In the genomic region with DNA sequence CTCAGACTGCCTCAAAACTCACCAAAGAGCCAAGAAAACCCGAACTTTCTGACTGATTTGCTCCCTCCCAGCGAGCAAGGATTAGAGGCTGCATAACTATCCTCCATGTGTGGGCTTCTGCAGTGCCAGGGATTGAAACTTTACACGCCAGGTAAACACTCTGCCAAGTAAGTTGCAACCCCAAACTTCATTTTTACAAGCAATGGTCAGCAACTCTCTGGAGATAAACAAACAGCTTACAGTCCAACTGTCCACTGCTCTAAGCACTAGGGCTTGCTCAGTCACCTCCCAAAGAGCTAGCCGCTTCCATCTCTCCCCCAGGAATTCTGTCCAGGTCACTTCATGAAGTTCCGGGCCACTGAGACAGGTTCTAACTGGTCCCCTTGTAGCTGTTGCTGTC, we compare ENCODE assay signal across 21 mouse cellular contexts. TPM values are rescaled to one million over a fixed set of nuclear protein-coding genes. Genes with fewer than 3 reads are reported as not detected.
A peak's percentile ranks its signal among the peaks of the same experiment; 100 is the strongest.
DNase-seq lines count a peak whose midpoint lies in the region; ATAC-seq and TF ChIP-seq lines count a peak whose summit lies in the region.
"Had no signal": no experiment of that assay in that cellular context is flagged by ENCODE, and none has a peak within 500 bp of the region (broad histone marks: within the 10 kb centered on the region; RNA-seq: fewer than 3 reads in every experiment).

No protein-coding gene starts in this region.

- no peak for DNase-seq in heart, postnatal 0 days (ENCODE audit: low spot score)
- no peak for DNase-seq in heart, postnatal 25 days (ENCODE audit: low spot score)
- DNase-seq in adrenal gland, postnatal 4 days (ENCODE audit: low spot score in 2 of 2): no peak
- DNase-seq: adrenal gland, postnatal 14 days; cerebellum, postnatal 14 days; heart, adult 11 months; kidney, postnatal 36 days; layer of hippocampus, postnatal 36 days; left cerebral cortex, postnatal 4 days; lung, postnatal 10 days; thymus, adult 18-20 months had no signal

- H3K9ac ChIP-seq in heart, postnatal 0 days (replicated peaks; ENCODE audit: low read depth, low read length): no peak overlapping the region
- no peak overlapping the region for H3K9ac ChIP-seq in embryonic facial prominence, embryonic 15.5 days
- H3K9ac ChIP-seq in stomach, embryonic 14.5 days (replicated peaks; ENCODE audit: low read depth, low read length): no peak overlapping the region
- H3K9ac ChIP-seq: hindbrain, embryonic 14.5 days had no signal

- H3K27ac ChIP-seq in heart, postnatal 0 days (ENCODE audit: low read depth): peak overlapping the region; percentile 67; the same call in 1 of the 2 replicates
- H3K27ac ChIP-seq in embryonic facial prominence, embryonic 15.5 days (replicated peaks): peak overlapping the region; percentile 81
- peak overlapping the region; percentile 53; the same call in 1 of the 2 replicates for H3K27ac ChIP-seq in stomach, embryonic 14.5 days (ENCODE audit: low read length)
- H3K27ac ChIP-seq: hindbrain, embryonic 14.5 days had no signal

- TF ChIP-seq EP300 in heart, postnatal 0 days (IDR thresholded peaks at IDR 0.05; ENCODE audit: low read depth): no peak

- no peaks in the 10 kb centered on the region for H3K27me3 ChIP-seq in erythroblast, embryonic 14.5 days (ENCODE audit: control insufficient read depth)
- H3K27me3 ChIP-seq in heart, postnatal 0 days (ENCODE audit: control insufficient read depth, insufficient read depth, low read length): no peaks in the 10 kb centered on the region
- H3K27me3 ChIP-seq in embryonic facial prominence, embryonic 15.5 days: no peaks in the 10 kb centered on the region
- H3K27me3 ChIP-seq in stomach, embryonic 14.5 days (ENCODE audit: control insufficient read depth, insufficient read depth, low read length): no peaks in the 10 kb centered on the region
- H3K27me3 ChIP-seq: megakaryocyte, embryonic 14.5 days had no signal

- H3K4me3 ChIP-seq in erythroblast, embryonic 14.5 days (replicated peaks): peak overlapping the region; percentile 61
- H3K4me3 ChIP-seq in heart, postnatal 0 days (ENCODE audit: low read depth, low read length): no peak overlapping the region
- H3K4me3 ChIP-seq in embryonic facial prominence, embryonic 15.5 days (replicated peaks): no peak overlapping the region
- H3K4me3 ChIP-seq in stomach, embryonic 14.5 days (ENCODE audit: low read depth, low read length): no peak overlapping the region
- H3K4me3 ChIP-seq: megakaryocyte, embryonic 14.5 days had no signal

- H3K9me3 ChIP-seq in erythroblast, embryonic 14.5 days (ENCODE audit: control insufficient read depth, low read length): no peaks in the 10 kb centered on the region
- no peaks in the 10 kb centered on the region for H3K9me3 ChIP-seq in heart, postnatal 0 days (replicated peaks; ENCODE audit: control insufficient read depth, low read length)
- H3K9me3 ChIP-seq in embryonic facial prominence, embryonic 15.5 days (replicated peaks): no peaks in the 10 kb centered on the region
- no peaks in the 10 kb centered on the region for H3K9me3 ChIP-seq in stomach, embryonic 14.5 days (ENCODE audit: control insufficient read depth, low read depth, low read length)
- H3K9me3 ChIP-seq: megakaryocyte, embryonic 14.5 days had no signal

- no peak overlapping the region for H3K4me2 ChIP-seq in heart, postnatal 0 days (ENCODE audit: low read depth, low read length)
- no peak overlapping the region for H3K4me2 ChIP-seq in embryonic facial prominence, embryonic 15.5 days (replicated peaks)
- no peak overlapping the region for H3K4me2 ChIP-seq in stomach, embryonic 14.5 days (replicated peaks; ENCODE audit: low read depth, low read length)
- H3K4me2 ChIP-seq: hindbrain, embryonic 14.5 days had no signal

- peaks cover 97% of the 10 kb centered on the region for H3K36me3 ChIP-seq in erythroblast, embryonic 14.5 days (ENCODE audit: control insufficient read depth)
- H3K36me3 ChIP-seq in heart, postnatal 0 days (replicated peaks; ENCODE audit: control insufficient read depth, insufficient read depth, low read length): no peaks in the 10 kb centered on the region
- H3K36me3 ChIP-seq in embryonic facial prominence, embryonic 15.5 days: 0 out of 2 replicates have a peak, but pooled peaks cover 4% of the 10 kb centered on the region
- H3K36me3 ChIP-seq in stomach, embryonic 14.5 days (ENCODE audit: control insufficient read depth, insufficient read depth, low read length): no peaks in the 10 kb centered on the region

- no peak for ATAC-seq in erythroblast, adult 5-6 weeks (replicated peaks; ENCODE audit: low FRiP score, poor library complexity, severe bottlenecking)
- no peak for ATAC-seq in heart, postnatal 0 days (ENCODE audit: insufficient read depth, low read depth)
- no peak for ATAC-seq in embryonic facial prominence, embryonic 15.5 days (ENCODE audit: insufficient number of reproducible peaks, low FRiP score, low TSS enrichment, low read depth)
- ATAC-seq in stomach, embryonic 14.5 days (ENCODE audit: insufficient number of reproducible peaks, insufficient read depth, low FRiP score, low read depth): no peak
- ATAC-seq in inflammation-experienced regulatory T-cells, adult 6 months: no peak
- ATAC-seq: midbrain, embryonic 16.5 days had no signal

- 91% methylated on average over 5 of the region's 5 CpGs for WGBS in heart, postnatal 0 days
- 71% methylated on average over 5 of the region's 5 CpGs for WGBS in embryonic facial prominence, embryonic 15.5 days
- WGBS in stomach, embryonic 14.5 days: 90% methylated on average over 5 of the region's 5 CpGs

- peaks cover 94% of the 10 kb centered on the region for H3K4me1 ChIP-seq in erythroblast, embryonic 14.5 days (ENCODE audit: control insufficient read depth)
- peaks cover 17% of the 10 kb centered on the region; the same call in 1 of the 2 replicates for H3K4me1 ChIP-seq in heart, postnatal 0 days (ENCODE audit: control insufficient read depth, insufficient read depth)
- H3K4me1 ChIP-seq in embryonic facial prominence, embryonic 15.5 days: peaks cover 32% of the 10 kb centered on the region
- peaks cover 10% of the 10 kb centered on the region for H3K4me1 ChIP-seq in stomach, embryonic 14.5 days (ENCODE audit: control insufficient read depth, insufficient read depth, low read length)

- intact Hi-C loops in heart, postnatal 25 days (cut with DNase I): no loop called here

- TF ChIP-seq CTCF in heart, postnatal 0 days (IDR thresholded peaks at IDR 0.05; ENCODE audit: low read depth): no peak

RNA-seq across cellular contexts. Expression of gene Ranbp10, which starts 28.7 kb away (rescaled TPM):
- polyA plus RNA-seq in erythroblast, embryonic 14.5 days (2012): 24.4 and 25.6 TPM in 2 replicates
- total RNA-seq in erythroblast, adult 5-6 weeks (2015; ENCODE audit: low replicate concordance): 514 and 565 TPM in 2 replicates
- 620 and 633 TPM in 2 replicates for total RNA-seq in erythroblast, adult 5-6 weeks (2017; ENCODE audit: low replicate concordance)
- total RNA-seq in heart, postnatal 0 days (2014; rRNA removed; ENCODE audit: low replicate concordance): 8.7 and 10.5 TPM in 2 replicates
- polyA plus RNA-seq in heart, postnatal 0 days (2015; fragmentation: Nextera tagmentation; extraction: Ambion mirVana): 6.1 and 6.7 TPM in 2 replicates
- total RNA-seq in heart, postnatal 25 days (2021): 10 to 100 TPM; 19.1 to 19.2 TPM
- polyA plus RNA-seq in embryonic facial prominence, embryonic 15.5 days (2015; fragmentation: Nextera tagmentation; extraction: Ambion mirVana): 12.5 and 12.9 TPM in 2 replicates
- 15.0 and 18.4 TPM in 2 replicates for polyA plus RNA-seq in stomach, embryonic 14.5 days (2014; fragmentation: Nextera tagmentation; extraction: Ambion mirVana)
- 10 to 100 TPM; 36.5 to 37.6 TPM for total RNA-seq in adrenal gland, postnatal 4 days (2021)
- polyA plus RNA-seq in inflammation-experienced regulatory T-cells, adult 6 months (2017; shearing (Covaris generic)): 1 to 10 TPM; 5.3 to 8.7 (median 5.9) TPM

RNA-seq across cellular contexts. Expression of gene Tsnaxip1, which starts 29.1 kb away (rescaled TPM):
- 0.02 TPM in 1 of 2 replicates, not detected in the other for polyA plus RNA-seq in erythroblast, embryonic 14.5 days (2012)
- 1.0 and 1.2 TPM in 2 replicates for total RNA-seq in erythroblast, adult 5-6 weeks (2015; ENCODE audit: low replicate concordance)
- total RNA-seq in erythroblast, adult 5-6 weeks (2017; ENCODE audit: low replicate concordance): 2.5 and 3.2 TPM in 2 replicates
- not detected in 2 replicates for total RNA-seq in heart, postnatal 0 days (2014; rRNA removed; ENCODE audit: low replicate concordance)
- polyA plus RNA-seq in heart, postnatal 0 days (2015; fragmentation: Nextera tagmentation; extraction: Ambion mirVana): 0.30 TPM in 1 of 2 replicates, not detected in the other
- not detected for total RNA-seq in heart, postnatal 25 days (2021)
- 3.5 and 7.2 TPM in 2 replicates for polyA plus RNA-seq in embryonic facial prominence, embryonic 15.5 days (2015; fragmentation: Nextera tagmentation; extraction: Ambion mirVana)
- polyA plus RNA-seq in stomach, embryonic 14.5 days (2014; fragmentation: Nextera tagmentation; extraction: Ambion mirVana): 0.30 TPM in 1 of 2 replicates, not detected in the other
- not detected for total RNA-seq in adrenal gland, postnatal 4 days (2021)
- polyA plus RNA-seq in inflammation-experienced regulatory T-cells, adult 6 months (2017; shearing (Covaris generic)): not detected
- total RNA-seq: adrenal gland, postnatal 14 days had no signal
- polyA plus RNA-seq: frontal cortex, adult 2 months; intestine, postnatal 0 days had no signal

RNA-seq across cellular contexts. Expression of gene Gfod2, which starts 39.9 kb away (rescaled TPM):
- polyA plus RNA-seq in erythroblast, embryonic 14.5 days (2012): 0.24 and 0.41 TPM in 2 replicates
- total RNA-seq in erythroblast, adult 5-6 weeks (2015; ENCODE audit: low replicate concordance): 0.21 and 0.38 TPM in 2 replicates
- total RNA-seq in erythroblast, adult 5-6 weeks (2017; ENCODE audit: low replicate concordance): 0.51 TPM in 1 of 2 replicates, not detected in the other
- total RNA-seq in heart, postnatal 0 days (2014; rRNA removed; ENCODE audit: low replicate concordance): 2.4 and 5.8 TPM in 2 replicates
- polyA plus RNA-seq in heart, postnatal 0 days (2015; fragmentation: Nextera tagmentation; extraction: Ambion mirVana): 6.5 and 6.6 TPM in 2 replicates
- total RNA-seq in heart, postnatal 25 days (2021): 1 to 10 TPM; 4.2 to 4.8 TPM
- 21.9 and 23.1 TPM in 2 replicates for polyA plus RNA-seq in embryonic facial prominence, embryonic 15.5 days (2015; fragmentation: Nextera tagmentation; extraction: Ambion mirVana)
- polyA plus RNA-seq in stomach, embryonic 14.5 days (2014; fragmentation: Nextera tagmentation; extraction: Ambion mirVana): 14.4 and 14.5 TPM in 2 replicates
- 10 to 100 TPM in 1 of 2 experiments, 1 to 10 TPM in 1; 8.3 to 11.6 TPM for total RNA-seq in adrenal gland, postnatal 4 days (2021)
- polyA plus RNA-seq in inflammation-experienced regulatory T-cells, adult 6 months (2017; shearing (Covaris generic)): 1 to 10 TPM; 1.7 to 5.9 (median 3.9) TPM

RNA-seq across cellular contexts. Expression of gene Cenpt, which starts 54.7 kb away (rescaled TPM):
- polyA plus RNA-seq in erythroblast, embryonic 14.5 days (2012): 7.1 and 9.1 TPM in 2 replicates
- 13.1 and 15.9 TPM in 2 replicates for total RNA-seq in erythroblast, adult 5-6 weeks (2015; ENCODE audit: low replicate concordance)
- total RNA-seq in erythroblast, adult 5-6 weeks (2017; ENCODE audit: low replicate concordance): 9.6 and 11.3 TPM in 2 replicates
- 28.3 and 32.2 TPM in 2 replicates for total RNA-seq in heart, postnatal 0 days (2014; rRNA removed; ENCODE audit: low replicate concordance)
- polyA plus RNA-seq in heart, postnatal 0 days (2015; fragmentation: Nextera tagmentation; extraction: Ambion mirVana): 11.5 and 12.9 TPM in 2 replicates
- total RNA-seq in heart, postnatal 25 days (2021): 1 to 10 TPM; 2.2 to 2.9 TPM
- polyA plus RNA-seq in embryonic facial prominence, embryonic 15.5 days (2015; fragmentation: Nextera tagmentation; extraction: Ambion mirVana): 44.9 and 46.9 TPM in 2 replicates
- 47.2 and 52.3 TPM in 2 replicates for polyA plus RNA-seq in stomach, embryonic 14.5 days (2014; fragmentation: Nextera tagmentation; extraction: Ambion mirVana)
- total RNA-seq in adrenal gland, postnatal 4 days (2021): 10 to 100 TPM; 15.9 to 21.7 TPM
- 10 to 100 TPM; 13.8 to 22.1 (median 18.4) TPM for polyA plus RNA-seq in inflammation-experienced regulatory T-cells, adult 6 months (2017; shearing (Covaris generic))

RNA-seq across cellular contexts. Expression of gene Thap11, which starts 56.5 kb away (rescaled TPM):
- 2.8 and 3.4 TPM in 2 replicates for polyA plus RNA-seq in erythroblast, embryonic 14.5 days (2012)
- 6.3 and 16.3 TPM in 2 replicates for total RNA-seq in erythroblast, adult 5-6 weeks (2015; ENCODE audit: low replicate concordance)
- total RNA-seq in erythroblast, adult 5-6 weeks (2017; ENCODE audit: low replicate concordance): 7.1 and 8.3 TPM in 2 replicates
- 59.5 and 81.1 TPM in 2 replicates for total RNA-seq in heart, postnatal 0 days (2014; rRNA removed; ENCODE audit: low replicate concordance)
- 35.5 and 36.6 TPM in 2 replicates for polyA plus RNA-seq in heart, postnatal 0 days (2015; fragmentation: Nextera tagmentation; extraction: Ambion mirVana)
- 10 to 100 TPM; 23.8 to 27.4 TPM for total RNA-seq in heart, postnatal 25 days (2021)
- 73.2 and 75.8 TPM in 2 replicates for polyA plus RNA-seq in embryonic facial prominence, embryonic 15.5 days (2015; fragmentation: Nextera tagmentation; extraction: Ambion mirVana)
- 51.4 and 56.4 TPM in 2 replicates for polyA plus RNA-seq in stomach, embryonic 14.5 days (2014; fragmentation: Nextera tagmentation; extraction: Ambion mirVana)
- 10 to 100 TPM; 40.0 to 42.2 TPM for total RNA-seq in adrenal gland, postnatal 4 days (2021)
- 1 to 10 TPM; 5.5 to 6.7 (median 6.0) TPM for polyA plus RNA-seq in inflammation-experienced regulatory T-cells, adult 6 months (2017; shearing (Covaris generic))
